Mouse (Mus musculus) brain, embryonic 14.5 days (tissue): ENCODE measurements around the gene Oser1. TPM values are rescaled to one million over a fixed set of nuclear protein-coding genes. Genes with fewer than 3 reads are reported as not detected.

ENCODE experiments used
- DNase-seq: peaks from one replicate; pipeline ENCODE4 v3.0.0-alpha.2; 2011; ENCODE audit warnings: low read depth
- CTCF ChIP-seq: fragments of 200-500 bp; IDR thresholded peaks from 2 replicates; pipeline ENCODE4 v1.5.1; 2012; ENCODE audit warnings: inconsistent platforms, mild to moderate bottlenecking, moderate library complexity, borderline replicate concordance; ENCODE audit not compliant: insufficient read depth, insufficient read length; ENCODE audit errors: extremely low read depth
- POLR2A ChIP-seq: fragments of 200-500 bp; IDR thresholded peaks from 2 replicates; pipeline ENCODE4 v1.6.1; 2012; ENCODE audit warnings: mild to moderate bottlenecking, inconsistent platforms, borderline replicate concordance; ENCODE audit not compliant: poor library complexity, insufficient read depth, insufficient read length, severe bottlenecking; ENCODE audit errors: extremely low read depth
- polyA plus RNA-seq: library from polyadenylated mRNA; depleted of rRNA; stranded (reverse); fragments of >200 nt; gene quantifications from 2 replicates; pipeline ENCODE4 v1.2.3, GENCODE M21; 2012; rRNA removed

Gene Oser1
- polyA plus RNA-seq, result 24.4 and 30.5 TPM in 2 replicates

DNA sequence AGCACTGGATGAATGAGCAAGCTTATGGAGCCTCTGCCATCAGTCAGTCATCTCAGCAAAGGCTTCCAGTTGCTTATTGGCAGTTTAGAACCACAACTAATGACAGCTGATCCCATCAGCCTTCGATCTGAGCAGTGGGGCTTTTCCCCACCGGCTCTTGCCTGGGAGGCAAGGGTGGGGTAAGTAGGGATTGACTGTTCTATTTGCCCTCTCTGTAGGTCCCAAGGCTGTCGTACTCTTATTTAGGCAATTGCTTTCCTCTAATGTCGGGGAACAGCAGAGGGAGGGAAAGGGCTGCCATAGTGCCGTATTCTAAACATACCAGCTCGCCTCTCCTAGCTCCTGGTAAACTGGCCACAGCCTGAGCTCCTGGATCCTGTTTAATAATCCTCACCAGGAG, at the start of gene Oser1:
TSS of gene Oser1 (minus strand) at position 101 of the 400 bp plus-strand sequence.
- no peak for TF ChIP-seq CTCF
- no peak for TF ChIP-seq POLR2A
- no peak for DNase-seq

DNA sequence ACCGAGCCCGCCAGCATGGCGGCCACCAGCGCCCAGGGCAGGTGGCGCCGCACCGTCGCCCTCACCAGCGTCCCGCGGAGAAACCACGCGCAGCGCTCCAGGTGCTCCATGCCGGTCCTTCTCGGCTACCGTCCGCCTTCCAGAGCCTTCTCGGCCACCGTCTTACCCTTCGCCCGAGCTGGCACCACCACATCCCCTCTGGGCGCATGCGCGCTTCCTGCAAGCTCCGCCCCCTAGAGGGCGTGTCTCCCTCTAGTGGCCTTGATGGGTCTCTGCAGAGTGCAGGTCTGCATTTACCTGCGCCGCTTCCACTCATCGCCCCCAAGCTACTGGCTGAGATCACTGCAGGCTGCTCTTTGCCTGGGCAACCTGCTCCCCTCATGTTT, 48.0 kb upstream of the Oser1 start, which contains the start of gene Fitm2:
TSS of gene Fitm2 (minus strand) at position 164 of the 386 bp plus-strand sequence.
- TF ChIP-seq POLR2A (no peak; the same call in 1 of the 2 replicates), CTCF (peak; percentile 100)
- DNase-seq, result peak; percentile 98

DNA sequence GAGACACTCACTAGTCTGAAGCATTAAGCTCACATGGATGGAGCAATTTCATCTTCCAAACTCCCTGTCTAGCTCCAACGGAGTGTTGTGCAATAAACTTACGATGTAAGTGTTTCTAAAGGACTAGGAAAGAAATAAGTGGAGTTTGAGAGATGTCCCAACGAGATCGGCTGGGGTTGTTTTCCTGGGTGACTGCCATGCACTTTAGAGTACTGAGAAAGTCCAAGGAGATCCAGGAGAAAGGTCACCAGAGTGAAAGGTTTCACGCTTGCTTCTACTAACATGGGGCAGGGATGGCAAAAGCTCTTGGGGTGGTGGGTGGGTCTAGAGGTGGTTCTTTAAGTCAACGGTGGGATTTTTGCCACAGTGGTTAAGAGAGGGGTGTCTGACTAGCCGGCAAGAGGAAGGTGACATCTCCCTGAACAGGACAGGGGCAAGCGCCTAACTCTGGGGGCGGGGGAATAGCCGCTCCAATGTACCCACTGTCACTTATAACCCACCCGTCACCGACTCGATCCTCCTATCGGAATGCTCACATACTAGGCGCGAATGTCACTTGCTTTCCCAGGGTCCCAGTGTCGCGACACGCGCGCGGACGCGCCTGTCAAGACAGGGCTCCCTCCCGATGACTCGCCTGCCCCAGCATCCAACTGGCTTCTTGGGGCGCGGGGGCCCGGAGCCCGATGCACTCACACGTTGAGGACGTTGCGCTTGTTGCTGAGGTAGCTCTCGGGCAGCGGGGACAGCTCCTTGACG, 47.4 kb upstream of the Oser1 start:
- TF ChIP-seq POLR2A (no peak), CTCF (no peak)
- DNase-seq, result no peak

DNA sequence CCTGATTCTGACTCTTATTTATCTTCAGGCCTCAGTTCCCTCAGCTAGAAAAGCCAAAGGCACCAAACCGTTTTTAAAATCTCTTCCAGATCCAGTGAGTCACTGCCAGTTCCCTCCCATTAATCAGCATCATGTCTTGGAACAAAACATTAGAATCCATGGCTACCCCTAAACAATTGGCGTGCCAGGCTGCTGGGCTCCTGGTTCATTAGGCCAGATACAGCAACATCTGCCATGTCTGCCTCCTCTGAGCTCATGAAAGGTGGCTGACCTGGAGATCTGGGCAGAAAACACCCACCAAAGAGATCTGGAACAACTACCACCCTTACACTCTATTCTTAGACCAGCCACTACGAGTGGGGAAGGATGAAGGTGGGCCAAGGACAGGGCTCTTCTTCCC, 46.6 kb upstream of the Oser1 start:
- peak; percentile 20 for DNase-seq
- TF ChIP-seq CTCF, result no peak
- no peak for TF ChIP-seq POLR2A

DNA sequence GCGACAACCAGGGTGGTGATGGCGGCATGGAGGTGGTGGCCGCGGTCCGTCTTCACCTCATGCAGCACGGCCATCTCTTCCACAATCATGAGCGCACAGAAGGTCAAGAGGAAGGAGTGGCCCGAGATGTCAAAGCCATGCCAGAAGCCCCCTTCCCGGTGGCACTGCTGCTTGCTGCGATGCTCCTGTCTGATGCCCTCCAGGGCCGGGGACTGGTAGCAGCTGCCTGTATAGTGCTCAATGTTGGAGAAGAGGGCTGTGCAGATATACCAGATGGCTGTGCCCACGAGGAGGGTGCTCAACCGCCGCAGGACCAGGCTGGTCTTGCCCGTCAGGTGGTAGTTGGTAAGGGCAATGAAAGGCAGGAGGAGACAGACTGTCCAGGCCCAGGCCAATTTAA, 45.2 kb upstream of the Oser1 start:
- no peak for DNase-seq
- TF ChIP-seq CTCF (no peak), POLR2A (no peak)

DNA sequence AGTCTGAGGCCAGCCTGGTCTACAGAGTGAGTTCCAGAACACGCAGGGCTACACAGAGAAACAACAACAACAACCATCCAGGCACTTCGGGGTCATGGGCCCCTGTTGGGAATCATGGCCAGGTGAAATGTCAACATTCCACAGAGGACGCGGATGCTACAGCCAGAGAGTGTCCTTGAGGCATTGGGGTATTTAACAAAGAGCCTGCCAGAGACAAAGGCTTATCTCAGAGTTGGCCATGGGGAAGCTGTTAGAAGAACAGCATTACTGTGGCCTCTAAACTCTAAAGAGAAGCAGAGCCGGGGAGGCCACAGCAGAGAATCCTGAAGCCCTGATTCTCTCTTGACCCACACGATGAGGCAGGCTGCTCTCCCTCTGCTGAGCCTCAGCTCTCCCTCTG, 44.4 kb upstream of the Oser1 start:
- DNase-seq, result no peak
- no peak for TF ChIP-seq CTCF
- no peak for TF ChIP-seq POLR2A

DNA sequence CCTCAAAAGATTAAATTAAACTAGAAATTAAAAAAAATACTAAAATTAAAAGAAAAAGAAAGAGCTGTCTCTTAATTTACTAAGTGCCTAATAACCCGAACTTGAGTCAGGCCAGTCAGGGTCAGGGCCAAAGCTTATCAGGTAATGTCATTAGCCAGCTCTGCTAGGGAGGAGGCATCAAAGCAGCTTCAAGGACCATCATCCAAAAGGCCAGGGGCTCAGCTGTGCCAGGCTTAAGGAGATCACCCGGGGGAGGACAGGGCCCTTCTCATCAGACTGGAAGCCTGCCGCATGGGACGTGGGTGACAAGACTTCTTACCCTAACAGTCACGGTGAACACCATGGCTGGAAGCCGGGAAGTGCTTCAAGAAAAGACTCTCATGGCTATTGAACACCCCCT, 43.1 kb upstream of the Oser1 start:
- no peak for TF ChIP-seq CTCF
- no peak for TF ChIP-seq POLR2A
- DNase-seq, result no peak

DNA sequence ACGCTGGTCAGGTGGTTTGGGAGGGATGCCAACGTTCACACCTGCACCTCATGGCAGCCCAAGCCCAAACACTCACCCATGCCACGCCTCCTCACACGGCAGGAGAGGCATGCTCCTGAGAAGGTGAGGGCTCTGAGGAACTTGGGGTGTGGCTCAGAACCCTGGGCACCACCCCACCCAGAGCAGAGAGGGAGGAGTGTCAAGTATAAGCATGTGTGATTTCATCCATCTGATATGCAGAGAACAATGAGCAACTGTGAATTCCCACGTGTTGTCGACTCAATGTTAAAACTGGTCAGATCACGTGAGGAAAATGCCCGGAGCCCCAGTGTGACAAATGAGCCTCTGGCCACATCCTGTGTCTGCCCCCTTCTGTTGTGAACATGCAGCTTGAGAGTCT, 42.3 kb upstream of the Oser1 start:
- DNase-seq, result no peak
- TF ChIP-seq POLR2A (no peak), CTCF (no peak)

DNA sequence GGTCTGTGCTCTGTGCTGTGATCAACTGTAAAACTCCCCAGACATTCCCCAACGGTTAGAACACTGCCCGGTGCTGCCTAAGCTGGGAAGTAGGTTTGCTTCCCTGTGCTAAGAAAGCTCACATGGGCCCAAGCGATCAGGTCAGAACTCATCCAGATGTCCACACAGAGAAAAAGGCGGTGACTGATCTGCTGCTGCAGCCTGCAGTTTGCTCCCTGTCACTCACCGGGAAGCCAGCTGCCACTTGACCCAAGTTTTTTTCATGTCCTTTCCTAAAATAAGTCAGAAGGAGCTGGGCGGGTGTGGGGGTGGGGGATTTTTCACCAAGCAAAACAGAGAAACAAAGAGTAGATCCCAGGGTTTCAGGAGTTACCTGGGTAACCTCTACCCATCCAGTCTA, 40.1 kb upstream of the Oser1 start:
- TF ChIP-seq CTCF, result no peak
- DNase-seq, result no peak

DNA sequence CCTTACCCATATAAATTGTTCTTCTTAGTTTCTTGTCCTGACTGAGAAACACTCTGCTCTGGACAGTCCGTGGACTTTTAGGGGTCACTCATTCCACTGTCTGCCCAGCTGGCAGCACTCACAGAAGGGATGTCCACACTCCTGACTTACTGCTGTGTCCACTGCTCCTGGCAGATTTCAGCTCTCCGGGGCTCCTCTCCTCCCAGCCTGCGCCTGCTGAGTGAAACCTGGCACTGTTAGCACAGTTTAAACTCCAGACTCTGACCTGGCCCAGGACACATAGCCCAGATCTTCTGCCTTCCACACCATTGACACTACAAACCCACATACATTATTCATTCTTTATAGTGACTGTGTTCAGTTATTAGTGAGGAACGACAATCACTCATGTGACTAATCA, 39.5 kb upstream of the Oser1 start:
- no peak for DNase-seq

DNA sequence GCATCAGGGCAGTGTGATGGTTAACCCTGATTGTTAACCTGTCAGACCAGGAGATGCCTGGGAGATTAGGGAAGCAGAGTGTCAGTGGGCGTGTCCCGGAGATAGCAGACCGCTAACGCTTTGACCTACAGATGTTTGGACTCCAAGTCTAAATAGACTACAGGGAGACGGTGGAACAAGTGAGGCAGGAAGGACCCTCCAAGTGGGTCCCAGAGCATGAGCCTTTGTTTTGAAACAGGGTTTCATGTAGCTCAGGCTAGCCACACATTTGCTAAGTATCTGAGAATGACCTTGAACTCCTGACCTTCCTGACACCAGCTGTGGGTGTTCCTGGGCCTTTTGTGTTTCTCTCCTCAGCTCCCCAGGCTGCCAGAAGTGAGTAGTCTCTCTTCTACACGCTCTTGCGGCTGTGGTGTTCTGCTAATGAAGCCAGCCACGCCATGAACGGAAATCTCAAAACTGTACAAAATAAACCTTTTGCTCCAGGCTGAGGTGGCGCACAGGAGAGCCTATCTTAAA, 38.8 kb upstream of the Oser1 start:
- DNase-seq, result no peak
- TF ChIP-seq POLR2A (no peak), CTCF (no peak)

More for the DNA sequence above, 39.5 kb upstream of the Oser1 start:
- no peak for TF ChIP-seq POLR2A
- TF ChIP-seq CTCF, result no peak

DNA sequence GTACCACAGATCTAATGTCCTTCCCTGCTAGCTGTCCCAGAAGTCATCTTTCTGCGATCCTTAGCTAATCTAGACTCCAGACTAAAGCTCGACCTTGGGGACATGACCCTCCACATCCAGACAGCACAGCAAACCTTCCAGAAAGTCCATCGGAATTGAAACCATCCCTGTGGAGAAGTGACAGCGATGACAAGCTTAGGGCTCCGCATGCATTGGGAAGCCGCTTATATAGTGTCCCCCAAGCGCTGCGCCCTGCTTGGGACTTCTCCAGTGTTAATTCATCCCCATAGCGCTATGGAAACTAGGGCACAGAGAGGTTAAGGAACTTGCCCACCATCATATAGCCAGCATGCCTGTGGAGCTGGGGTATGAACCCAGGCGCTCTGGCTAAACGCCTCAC, 38.3 kb upstream of the Oser1 start:
- no peak for TF ChIP-seq CTCF
- TF ChIP-seq POLR2A, result no peak
- DNase-seq, result no peak
